Mouse (Mus musculus) adrenal gland, adult (tissue): ENCODE measurements around the gene Rps12.
"Not testable (repeated sequence)": the region's sequence is repeated elsewhere in the genome, so short reads cannot be mapped to it uniquely, and the experiment has no call there.

Experiments
- DNase-seq, 2 experiments: peaks; one replicate each; pipeline ENCODE4 v3.0.0; 2022 to 2023; ENCODE audit warnings: low spot score in 1 of 2; ENCODE audit not compliant: inconsistent age in 2 of 2

Rps12 gene

DNA sequence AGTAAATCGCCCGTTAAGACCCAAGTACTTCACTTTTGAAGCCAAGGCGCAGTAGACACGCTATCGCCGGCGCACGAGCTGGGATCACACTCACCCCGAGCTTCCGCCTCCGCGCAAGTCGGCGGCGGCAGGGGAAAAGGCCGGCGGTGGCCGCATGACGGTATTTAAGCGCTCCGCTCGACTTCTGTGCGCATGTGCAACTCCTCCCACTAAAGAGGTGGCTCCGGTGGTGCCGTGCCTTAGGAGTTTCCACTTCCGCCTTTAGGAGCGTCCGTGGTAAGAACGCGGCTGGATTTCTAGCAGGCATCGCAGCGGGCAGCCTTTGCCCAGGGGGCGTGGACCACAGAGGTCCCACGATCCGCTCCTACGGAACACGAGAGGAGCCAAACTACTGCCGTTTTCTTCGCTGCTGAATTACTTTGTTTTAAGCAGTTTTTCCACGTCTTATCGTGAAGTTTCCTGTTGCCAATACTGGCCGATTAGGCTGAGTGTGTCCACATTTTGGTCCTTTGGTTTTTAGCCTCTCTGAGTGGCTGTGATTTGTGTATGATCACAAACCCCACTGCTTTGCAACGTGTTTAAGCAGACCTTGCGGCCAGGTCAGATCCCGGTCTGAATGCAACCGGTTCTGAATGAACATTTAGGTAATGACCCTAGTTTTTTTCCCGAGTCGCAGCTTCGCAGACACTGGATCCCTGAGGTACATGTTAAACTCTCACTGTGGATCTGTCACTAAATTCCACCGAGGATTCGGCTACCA is at the start of gene Rps12:
Gene Rps12 (minus strand): TSS at position 214 of the 760 bp plus-strand sequence.
- DNase-seq: peak; percentile 99 to 100

DNA sequence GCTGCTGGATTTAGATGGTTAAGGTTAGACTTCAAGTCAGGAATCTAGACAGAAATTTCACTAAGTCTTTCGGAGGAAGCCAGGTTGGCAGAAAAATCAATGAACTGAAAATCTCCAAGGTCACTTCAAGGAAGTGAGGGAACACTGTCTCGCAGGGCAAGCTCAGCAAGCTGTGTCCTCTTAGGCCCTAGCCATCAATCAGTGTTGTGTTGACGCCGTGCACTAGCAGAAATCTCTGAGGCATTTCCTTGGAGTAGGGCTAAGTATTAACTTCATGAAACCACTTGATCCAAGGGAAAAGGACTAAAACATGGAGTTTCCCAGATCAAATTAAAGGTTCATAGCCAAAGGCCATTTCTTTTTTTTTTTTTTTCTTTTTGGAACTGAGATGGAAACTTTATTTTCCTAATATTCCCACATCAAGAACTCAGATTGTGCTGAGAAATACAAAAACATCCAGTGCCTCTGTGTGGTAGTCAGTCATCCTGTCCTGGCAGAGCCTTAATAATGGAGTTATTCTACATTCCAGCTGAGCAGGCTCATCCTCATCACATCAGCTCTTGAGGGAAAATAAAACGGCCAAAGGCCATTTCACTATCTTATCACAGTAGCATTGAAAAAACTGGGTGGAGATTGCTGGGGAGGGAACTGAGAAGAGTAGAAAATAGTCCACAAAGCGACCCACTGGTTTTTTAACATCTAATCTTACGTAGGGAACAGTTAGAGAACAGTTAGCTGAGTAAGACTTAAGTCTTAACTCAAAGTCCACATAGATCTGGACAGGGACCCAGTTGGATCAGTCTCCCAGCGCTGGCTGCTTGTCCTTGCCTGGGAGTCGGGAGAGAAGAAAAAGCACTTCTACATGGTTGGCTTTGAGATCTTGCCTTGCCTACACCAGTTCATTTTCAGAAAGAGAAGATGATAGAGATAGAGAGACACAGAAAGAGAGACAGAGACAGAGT is 49.2 kb upstream of the Rps12 start:
- DNase-seq: no peak

DNA sequence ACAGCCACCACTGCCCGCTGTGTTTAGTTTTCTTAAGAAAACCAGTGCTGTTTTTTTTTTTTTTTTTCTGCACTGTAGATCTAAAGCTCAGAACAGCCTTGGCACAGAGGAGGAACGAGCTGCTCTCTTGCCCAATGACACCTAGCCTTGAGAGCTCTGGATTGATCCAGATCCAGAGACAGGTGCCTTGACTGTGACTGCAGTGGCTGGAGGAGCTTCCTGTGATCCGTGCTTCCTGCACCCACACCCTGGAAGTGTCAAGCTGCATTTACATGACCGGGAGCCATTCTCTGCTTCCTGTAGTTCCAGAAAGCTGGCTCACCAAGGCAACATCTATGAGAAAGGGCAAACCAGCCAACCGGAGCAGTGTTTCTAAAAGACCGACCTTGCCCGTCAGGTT is 39.4 kb upstream of the Rps12 start:
- peak; percentile 29 to 75 for DNase-seq

DNA sequence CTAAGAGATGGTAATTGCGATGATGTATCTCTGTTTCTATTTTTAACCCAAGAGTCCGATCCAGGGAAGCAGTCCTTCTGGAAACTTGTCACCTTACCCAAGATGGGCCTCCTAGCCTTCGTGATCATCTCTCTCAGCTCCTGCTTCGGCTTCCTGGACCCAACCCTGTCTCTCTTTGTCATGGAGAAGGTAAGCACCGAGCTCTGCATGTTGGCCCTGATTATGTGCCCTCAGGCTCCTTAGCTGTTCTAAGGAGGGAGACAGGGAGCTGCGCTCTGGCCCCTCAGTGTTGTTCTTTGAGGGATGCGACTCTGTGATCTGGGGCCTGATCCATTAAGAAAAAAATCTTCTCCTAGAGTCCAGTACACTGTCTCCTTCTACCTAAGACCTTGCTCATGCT is 29.2 kb upstream of the Rps12 start:
- DNase-seq: no peak

DNA sequence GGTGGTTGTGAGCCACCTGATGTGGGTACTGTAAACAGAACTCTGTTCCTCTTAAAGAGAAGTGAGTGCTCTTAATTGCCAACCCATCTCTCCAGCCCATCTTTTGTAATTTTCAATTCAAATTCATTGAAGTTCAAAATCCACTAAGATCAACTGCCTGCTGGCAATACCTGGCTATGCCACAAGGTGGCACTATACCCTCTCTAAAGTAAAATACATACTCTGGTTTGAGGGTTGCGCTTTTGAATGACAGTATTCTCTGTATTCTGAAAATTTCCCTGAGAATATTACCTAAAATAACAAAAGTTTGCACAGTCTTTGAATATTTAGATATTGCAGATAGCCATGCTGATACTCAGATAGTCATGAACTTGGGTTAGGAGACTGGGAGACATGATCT is 28.1 kb upstream of the Rps12 start:
- DNase-seq: peak; percentile 58 to 90

DNA sequence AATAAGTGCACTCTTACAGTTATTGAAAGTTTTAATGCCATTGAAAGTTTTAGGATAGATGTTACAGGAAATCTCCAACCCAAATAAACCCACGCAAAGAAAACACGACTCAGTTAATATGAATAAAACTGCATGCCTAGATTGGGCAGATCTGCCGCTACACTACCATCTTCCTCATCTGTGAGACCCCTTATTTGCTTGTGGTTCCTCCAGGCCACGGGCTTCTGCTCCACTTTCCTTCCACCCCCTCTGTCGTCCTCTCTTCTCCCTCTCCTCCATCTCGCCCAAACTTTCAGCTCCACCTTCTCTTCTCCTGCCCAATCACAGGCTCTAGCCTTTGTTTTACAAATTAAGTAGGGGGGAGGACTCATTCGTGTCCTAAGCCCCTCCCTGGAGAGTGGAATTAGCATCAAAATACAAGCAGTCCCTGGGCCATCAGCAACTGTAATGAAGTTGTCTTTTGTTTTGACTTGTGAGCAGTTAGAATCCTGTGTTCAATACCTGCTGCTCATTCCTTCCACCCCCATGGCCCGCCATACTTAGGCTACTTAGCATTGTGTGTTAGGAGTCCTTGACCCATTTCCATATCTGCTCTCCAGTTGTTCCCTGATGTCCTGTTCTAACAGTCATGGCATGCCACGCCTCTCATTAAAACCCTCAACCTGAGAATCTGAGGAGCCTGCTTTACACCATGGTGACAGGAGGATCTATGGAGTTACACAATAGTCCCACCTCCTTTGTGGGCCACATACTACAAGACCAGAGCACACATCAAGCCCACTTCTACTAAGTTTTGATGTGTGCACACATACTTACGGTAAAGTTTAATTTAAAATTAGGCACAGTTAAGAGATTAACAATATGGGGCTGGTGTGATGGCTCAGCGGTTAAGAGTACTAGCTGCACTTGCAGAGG is 26.0 kb upstream of the Rps12 start:
- peak in 1 of 2 experiments; percentile 39 for DNase-seq

DNA sequence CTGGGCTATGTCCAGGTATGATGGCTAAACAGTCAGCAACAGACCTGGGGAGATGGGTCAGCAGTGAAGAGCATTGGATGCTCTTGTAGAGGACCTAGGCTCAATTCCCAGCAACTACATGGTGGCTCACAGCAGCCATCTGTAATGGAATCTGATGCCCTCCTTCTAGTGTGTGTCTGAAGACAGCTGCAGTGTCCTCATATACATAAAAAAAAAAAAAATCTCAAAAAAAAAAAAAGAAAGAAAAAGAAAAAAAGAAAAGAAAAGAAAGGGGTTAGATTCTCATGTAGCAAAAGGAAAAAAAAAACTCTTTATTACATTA is 25.3 kb upstream of the Rps12 start:
- DNase-seq: no peak

DNA sequence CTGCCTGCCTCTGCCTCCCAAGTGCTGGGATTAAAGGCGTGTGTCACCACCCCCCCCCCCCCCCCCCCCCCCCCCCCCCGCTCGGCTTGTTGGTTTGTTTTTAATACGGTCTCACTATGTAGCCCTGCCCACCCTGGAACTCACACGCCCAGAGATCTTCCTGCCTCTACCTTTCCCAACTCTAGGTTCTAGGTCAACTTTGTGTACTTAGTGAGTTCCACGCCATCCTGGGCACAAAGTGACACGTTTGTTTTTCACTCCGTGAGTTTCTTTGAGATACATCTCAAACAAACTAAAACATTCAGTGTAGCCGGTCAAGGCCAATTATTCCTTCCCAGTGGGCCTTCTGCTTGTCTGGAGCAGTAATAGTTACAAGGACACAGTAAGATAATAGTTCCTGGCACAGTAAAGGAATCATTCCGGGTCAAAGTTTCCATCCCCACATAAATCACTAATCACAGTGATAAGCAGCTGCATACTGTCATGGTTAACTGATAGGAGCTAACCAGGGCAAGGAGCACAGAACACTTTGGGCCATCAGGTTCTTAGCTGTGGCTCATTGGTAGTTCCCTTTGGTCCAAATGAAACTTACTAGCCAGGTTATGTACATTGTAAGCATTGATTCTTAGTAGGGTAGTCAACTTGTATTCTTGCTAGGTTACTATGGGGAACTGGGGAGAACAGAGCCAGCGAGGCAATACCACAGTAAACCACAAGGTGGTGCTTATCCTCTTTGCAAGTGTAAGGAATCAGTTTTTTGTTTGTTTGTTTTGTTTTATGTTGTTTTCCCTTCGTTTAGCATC is 24.8 kb upstream of the Rps12 start:
- peak; percentile 55 to 91 for DNase-seq

DNA sequence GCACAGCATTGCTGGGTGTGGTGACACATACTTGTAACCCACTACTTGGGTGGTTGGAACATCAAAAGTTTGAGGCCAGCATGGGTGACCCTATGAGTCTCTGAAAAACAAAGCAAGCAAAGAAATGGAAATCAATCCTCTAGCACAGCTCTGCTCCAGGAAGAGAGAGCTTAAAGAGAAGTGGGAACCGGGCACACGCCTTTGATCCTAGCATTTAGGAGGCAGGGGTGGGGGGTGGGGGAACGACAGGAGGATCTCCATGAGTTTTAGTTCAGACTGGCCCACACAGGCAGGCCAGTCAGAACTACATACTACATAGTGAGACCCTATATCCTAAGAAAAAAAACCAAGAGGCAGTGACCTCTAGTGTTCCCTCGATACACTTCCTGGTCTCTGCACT is 19.1 kb upstream of the Rps12 start:
- no peak for DNase-seq

DNA sequence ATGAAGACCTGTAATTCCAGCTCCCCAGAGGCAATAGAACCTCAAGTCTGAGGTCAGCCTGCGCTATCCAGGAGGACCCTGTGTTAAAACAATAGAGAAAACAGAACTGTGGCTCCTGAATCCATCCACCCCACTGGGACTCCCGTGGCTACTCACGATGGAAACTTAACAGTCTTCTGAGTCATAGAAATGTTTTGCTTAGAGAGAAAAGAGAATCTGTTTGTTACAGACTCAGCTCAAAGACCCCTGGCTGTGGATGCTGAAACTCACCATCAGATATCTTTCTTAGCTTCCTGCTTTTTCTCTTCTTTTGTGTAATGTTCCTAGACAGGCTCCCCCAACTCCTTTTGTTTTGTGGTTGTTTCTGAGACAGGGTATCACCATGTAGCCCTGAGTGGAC is 17.6 kb upstream of the Rps12 start:
- DNase-seq: no peak

DNA sequence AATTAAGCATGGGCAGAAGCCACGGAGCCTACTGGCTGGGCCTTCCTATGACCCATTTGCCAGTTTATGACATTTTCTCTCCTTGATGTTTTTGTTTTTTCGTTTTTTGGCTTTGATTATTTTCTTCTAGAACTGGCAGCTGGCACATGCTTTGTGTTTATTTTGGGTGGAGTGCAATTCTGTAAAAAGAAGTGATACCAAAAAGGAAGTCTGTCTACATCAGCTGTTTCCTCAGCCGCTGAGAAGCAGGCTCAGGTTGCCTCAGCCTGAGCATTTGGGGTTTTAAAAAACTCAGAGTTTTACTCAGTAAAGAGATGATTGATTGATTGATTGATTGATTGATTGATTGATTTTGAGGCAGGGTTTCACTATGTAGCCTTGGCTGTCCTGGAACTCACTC is 15.8 kb upstream of the Rps12 start:
- no peak for DNase-seq

DNA sequence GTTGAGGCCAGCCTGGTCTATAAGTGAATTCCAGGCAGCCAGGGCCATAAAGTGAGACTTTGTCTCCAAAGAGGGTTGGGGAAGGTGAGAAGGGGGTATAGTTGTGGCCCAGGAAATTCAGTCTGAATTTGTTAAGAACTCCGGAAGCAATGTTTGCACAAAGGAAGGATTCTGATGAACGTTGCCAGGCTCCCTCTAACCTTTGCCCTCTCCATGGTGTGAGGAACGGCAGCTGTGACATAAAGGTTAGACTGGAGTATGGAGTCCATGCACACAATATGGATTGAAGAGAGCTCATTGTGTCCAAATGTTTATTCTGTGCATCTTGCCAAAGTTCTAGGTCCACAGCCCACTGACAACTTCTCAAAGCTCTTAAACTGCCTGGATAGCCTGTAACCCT is 12.9 kb upstream of the Rps12 start:
- no peak for DNase-seq

DNA sequence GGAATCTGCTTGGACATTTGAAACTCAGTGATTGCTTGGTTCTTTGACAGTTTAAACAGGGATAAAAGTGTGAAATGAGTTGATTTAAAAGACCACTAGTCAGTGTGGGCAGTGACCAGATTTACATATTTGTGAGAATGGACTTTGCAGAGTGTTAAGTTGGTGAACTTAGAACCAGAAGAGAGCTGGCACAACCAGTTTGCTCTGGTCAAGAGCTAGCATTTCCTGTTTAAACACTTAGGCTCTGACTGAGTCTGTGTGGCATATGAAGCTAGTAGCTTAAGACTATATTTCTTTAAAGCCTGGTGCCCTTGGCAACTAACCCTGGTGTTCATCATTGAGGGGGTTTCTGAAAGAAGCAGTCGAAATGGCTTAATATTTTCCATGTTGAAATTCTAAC is 11.1 kb upstream of the Rps12 start:
- DNase-seq: no peak

DNA sequence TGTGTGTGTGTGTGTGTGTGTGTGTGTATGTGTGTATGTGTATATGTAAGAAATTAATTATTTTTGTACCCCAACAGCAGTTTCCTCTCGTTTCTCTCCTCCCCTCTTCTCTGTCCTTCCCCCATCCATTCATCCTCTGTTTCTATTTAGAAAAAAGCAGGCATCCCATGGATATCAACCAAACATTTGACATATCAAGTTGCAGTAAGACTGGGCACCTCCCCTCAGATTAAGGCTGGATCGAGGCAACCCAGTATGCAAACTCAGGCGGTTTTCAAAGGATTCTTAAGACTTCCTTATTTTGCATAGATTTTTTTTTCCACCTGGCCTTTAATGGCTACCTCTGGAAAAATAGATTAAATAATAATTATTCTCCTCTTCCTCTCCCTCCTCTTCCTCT is 10.5 kb upstream of the Rps12 start:
- DNase-seq: no peak

DNA sequence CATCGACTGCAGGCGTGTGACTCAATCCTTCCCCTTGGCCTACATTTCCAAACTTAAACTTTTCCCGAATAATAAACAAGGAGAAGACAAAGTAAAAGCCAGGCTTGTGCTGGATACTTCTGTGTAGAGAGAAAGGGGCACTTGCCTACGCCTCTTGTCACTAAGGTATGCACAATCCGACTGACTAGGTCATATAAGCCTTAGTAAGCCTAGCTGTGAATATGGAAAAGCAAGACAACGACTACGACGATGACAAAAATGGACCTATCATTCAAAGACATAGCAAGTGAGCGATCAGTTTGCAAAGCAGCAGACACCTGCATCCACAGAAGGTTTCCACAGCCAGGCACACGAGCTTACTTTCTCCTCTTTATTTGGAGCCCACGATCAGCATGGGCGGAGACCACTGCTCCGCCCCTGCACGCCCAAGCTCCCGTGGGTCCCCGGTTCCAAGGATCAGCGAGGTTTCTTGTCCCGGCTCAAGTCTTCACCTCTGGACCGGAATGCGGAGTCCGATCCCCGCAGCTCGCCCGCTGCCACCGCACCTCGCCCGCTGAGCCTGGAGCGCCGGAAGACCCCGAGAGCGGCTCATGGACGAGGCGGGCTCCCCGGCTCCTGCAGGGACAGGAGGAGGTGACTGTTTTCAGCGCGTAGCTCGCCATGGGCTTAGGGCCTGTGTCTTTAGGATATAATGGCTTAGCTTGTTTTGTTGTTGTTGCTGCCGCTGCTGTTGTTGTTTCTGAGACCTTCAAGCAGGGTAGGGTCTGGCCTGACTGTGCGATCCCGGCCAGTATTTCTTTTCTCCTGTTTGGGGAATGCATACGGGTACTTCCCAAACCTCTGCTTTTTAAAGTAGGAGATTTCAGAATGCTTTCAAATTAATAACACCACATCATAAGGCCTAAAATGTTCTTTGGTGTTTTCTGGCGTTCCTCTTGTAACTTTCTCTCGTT is 9.8 kb upstream of the Rps12 start, which contains the start of gene Slc18b1:
Gene Slc18b1 (plus strand): TSS at position 436 of the 953 bp plus-strand sequence.
- DNase-seq: peak; percentile 65 to 88

DNA sequence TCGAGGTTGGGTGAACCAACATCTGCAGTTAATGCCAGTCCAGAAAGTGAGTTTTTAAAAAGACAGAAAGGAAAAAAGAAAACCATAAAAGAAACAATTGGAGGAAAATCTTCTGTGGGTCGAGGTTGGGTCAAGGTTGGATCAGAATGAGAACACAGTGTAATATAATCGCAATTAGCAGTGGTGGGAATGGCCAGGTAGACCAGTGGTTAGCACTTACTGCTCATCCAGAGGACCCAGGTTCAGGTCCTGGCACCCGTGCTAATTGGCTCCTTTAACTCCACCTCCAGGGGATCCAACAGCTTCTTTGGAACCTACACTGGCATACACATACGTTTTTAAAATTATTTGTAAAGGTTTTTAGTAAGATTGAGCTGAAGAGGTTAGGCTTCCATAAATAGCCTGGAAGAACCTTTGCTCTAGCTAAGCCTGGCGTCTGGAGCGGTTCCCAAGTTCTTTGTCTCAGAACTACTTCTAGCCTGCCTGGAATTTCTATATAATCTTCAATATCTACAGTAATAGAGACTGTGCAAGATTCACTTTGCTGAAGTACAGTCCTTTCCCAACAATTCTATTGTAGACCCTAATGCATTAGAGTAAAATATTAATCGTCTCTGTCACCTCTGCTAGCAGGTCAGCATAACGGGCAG is 8.9 kb upstream of the Rps12 start:
- DNase-seq: no peak

DNA sequence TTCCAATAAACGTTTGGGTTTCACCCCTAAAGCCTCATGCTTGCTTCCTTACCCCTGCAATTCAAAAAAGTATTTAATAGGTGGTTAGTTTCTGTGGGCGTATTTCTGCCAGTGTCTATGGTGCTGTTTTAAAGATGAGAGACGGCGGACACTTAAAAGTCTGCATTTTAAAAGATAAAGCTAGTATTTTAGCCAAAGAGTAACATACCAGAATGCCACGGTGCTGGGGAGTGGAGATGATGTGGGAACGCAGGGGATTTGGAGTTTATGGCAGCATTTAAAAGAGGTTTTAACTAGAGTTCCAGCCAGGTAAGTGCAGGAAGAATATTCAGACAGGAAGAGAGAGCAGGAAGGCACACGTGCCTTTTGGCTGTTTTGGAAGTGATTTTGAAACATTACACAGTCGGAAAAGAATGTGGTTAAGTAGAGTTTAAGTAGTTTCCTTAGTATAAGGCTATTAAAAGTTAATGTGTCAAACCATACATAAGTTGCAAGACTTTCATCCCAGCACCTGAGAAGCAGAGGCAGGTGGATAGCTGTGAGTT is 1.1 kb upstream of the Rps12 start:
- DNase-seq: no peak

DNA sequence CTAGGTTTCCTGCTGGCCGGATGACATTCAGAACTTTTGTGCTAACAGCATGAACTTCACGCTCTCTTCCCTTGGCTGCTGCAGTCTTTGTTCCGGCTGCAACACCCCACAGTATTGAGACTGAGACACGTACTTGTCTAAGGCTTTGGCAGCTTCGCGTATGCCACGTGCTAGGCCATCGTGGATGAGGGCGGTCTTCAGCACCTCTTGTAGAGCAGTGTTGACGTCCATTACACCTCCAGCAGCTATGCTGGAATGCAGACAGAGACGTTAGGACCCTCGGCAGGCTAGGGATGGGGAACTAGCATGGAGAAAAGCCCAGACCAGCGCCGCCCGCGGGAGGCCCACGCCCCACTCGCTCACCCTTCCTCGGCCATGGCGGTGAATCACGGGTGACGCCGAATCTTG is 440 bp downstream of the Rps12 start:
- DNase-seq: not testable (repeated sequence)
